Mouse (Mus musculus) bone marrow macrophage, adult 2 months (primary cell): Measurements from ENCODE around the gene Cdk5rap3.

ENCODE experiments used
- CTCF ChIP-seq: IDR thresholded peaks from 2 replicates; pipeline ENCODE4 v1.5.1; 2012; ENCODE audit warnings: low read depth, mild to moderate bottlenecking, low read length, moderate library complexity
- POLR2A ChIP-seq: IDR thresholded peaks from 2 replicates; pipeline ENCODE4 v1.6.1; 2012; ENCODE audit warnings: mild to moderate bottlenecking, low read depth, low read length, borderline replicate concordance

DNA sequence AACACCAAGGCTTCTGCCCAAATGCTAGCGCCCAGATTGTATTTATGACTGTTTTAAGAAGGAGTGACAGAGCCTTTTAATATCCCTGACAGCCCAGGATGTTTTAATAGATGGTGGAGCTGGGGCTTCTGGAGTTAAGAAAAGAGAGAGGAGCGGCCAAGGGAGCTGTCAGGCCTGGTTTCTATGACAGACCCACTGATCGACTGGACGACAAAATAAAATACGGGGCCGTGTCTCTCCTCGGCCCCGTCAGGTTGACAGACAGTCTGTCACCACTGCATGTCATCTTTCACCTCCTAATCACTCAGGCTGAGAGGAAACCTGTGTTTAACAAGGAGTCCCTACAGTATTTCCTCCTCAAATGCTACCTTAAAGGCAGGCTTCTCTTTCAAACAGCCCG lies 15.0 kb downstream of the Cdk5rap3 start:
- TF ChIP-seq POLR2A (no peak), CTCF (no peak)
